Mouse (Mus musculus) kidney, adult 18-20 months (tissue): ENCODE data around the gene Rtp4.

Experiments used
- DNase-seq: peaks from one replicate; pipeline ENCODE4 v3.0.0; 2021

Rtp4 gene

GRCm38 (mm10) chr16:23520235-23520871 is at the start of gene Rtp4, which contains the start of gene Masp1:
Gene Rtp4 (plus strand): TSS chr16:23520291.
Gene Masp1 (minus strand): TSS chr16:23520815.
- no peak for DNase-seq

DNA sequence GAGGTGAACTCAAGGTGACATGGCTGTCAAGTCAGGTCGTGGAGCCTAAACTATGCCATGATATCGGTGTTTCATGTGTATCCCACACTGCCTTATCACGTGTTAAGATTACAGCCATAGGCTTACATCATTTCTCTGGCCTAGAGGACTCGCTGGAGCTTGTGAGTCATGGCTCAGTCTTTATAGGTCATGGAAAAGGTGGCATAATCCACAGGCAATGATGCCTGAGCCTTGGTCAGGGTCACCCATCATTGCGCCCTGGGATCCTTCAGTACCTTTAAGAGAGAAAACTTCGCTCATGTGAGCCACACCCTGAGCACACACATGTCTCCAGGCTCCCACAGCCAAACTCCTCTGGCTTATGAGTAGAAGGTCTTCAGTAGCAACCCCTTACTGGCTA is 48.5 kb upstream of the Rtp4 start:
- no peak for DNase-seq

DNA sequence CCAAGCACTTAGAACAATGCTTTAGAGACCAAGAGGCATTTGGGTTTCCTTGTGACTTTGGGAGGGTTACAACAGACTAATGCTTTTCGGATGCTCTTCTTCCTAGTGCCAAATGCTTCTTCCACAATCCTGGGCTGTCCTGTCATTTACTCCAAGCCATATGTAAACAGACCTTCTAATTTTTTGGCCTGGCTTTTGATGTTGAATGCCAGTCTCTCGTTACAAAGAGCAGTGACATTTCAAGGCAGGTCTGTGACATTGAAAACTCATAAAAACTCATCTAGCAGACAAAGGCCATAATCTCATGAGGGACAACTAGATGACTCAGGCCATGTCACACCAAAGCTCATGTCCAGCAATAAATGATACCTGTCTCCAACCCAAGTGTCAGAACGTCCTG is 48.0 kb upstream of the Rtp4 start:
- DNase-seq, result no peak

- no peak for DNase-seq
Measured at GRCm38 (mm10) chr16:23475651-23476050, 44.4 kb upstream of the Rtp4 start.

DNA sequence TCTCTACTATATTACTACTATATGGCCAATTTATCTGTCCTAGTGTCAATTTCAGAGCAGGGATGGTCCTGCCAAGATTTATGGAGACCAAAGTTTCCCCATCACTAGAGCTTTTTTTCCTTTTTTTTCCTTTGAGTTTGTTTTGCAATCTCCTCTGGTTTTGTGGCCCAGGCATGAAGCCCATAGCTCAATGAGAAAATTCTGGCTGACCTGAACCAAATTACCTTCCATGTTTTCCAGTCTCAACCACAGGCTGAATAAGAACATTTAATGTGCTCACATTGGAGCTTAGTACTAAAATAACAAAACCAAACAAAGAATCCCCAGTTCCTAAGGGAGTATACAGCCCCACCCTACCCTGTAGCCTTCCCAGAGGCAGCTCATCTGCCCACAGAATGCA is 43.5 kb upstream of the Rtp4 start:
- no peak for DNase-seq

DNA sequence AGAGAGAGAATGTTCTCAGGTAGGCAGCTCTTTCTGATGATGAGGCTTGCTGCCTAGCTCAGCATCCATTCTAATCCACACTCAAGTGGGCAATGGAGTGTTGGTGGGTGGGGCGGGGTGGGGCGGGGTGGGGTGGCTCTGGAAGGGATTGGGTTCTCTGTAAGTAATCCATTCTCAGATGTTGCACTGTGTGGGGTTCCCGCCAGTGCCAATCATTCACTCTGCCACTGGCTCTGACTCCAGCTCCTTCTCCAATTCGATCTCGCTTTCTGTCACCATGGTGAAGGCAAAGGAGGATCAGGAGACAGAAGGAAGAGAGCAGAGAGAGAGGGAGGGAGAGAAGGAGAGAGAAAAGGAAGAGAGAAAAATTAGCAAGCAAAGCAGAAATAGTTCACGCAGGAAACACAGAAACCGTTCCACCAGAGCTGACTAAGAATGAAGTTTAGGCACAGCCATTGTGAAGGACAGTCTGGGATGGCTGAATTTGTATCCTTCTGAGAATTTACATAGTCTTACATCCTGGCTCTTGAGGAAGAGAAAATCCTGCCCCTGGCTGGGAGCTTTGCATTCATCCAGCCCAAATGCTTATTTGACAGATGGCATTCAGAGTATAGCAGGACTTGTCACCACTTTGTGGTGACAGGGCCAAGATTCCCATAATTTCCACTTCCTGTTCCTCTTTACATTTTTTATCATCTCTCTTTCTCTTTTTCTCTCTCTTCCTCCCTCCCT is 40.1 kb upstream of the Rtp4 start:
- DNase-seq, result no peak

DNA sequence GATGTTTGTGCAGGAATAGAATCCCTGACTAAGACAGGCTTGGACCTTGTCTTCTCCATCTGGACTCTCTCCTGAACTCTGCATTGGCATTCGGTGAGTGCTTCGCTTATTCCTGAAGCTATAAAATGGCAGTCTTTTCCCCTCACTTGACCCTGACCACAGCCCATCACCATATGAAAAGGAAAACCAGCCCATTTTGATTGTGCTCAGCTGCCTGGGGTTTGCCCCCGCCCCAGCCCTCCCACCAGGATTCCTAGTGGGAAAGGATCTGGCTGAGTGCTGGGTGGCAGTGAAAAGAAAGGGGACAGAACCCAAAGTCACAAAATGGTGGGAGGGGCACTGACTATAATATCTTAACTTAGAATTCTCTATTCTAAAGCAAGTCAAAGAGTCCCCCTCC is 37.9 kb upstream of the Rtp4 start:
- no peak for DNase-seq

DNA sequence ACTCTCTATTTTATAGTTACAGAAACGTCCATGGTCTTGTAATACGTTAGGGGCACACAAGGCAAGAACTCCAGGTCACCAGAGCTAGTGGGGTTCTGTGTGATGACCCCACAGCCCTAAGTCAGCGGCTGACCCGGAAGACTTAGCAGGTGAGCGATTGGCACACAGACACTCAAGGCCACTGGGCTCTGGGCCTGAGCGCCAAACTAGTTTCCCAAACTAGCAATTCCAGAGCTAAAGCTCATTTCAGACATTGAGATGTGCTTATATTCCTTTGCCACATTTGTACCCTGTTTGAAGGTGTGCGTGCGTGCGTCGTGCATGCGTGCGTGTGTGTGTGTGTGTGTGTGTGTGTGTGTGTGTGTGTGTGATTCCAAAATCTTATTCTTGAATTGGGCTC is 37.2 kb upstream of the Rtp4 start:
- no peak for DNase-seq

- no peak for DNase-seq
Measured at GRCm38 (mm10) chr16:23483292-23483691, 36.8 kb upstream of the Rtp4 start.

DNA sequence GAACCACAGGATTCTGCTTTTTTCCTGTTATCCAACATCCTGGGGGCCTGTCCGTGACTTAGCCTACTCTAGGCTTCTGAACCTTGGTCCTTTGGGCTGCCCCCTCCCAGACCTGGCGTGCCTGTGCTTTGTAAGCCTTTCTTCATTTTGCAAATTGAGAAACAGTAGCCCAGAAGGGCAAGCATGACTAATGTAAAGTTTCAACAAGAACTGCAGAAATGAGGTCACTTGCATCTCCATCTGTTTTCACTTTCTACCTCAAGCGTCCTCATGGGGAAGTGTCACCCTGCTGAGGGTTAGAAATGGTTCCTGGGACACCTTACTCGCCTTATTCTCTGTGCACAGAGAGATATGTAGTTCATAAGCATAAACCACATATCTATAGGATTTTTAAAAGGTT is 27.3 kb upstream of the Rtp4 start:
- no peak for DNase-seq

DNA sequence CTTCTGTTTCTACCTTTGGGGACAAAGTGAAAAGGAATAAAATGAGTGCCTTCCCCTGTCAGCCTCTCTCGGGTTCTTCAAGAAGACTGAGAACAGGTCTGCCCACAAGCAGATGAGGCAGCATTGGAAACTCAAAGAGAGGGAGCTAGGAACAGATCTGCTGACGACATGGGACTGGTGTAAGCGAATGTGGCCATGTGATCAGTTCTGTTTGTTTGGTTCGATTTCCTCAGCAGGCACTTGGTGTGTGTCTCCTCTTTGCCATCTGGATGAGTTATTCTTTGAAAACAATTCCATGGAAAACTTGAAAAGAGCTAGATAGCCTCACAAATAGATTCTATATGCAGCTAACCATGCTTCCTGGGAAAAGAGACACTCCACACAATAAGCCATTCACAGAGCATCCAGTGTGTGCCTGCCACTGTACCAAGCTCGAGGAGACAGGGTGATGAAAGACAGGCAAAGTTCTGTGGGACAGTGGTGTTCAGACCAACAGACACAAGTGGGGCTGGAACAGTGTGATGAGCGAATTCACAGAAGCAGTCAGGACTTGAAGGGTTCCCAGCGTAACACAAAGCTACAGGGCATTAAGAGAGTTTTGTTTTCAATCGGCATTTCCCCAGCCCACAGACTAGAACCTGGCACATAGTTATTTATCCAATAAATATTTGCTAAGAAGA is 23.7 kb upstream of the Rtp4 start:
- no peak for DNase-seq

DNA sequence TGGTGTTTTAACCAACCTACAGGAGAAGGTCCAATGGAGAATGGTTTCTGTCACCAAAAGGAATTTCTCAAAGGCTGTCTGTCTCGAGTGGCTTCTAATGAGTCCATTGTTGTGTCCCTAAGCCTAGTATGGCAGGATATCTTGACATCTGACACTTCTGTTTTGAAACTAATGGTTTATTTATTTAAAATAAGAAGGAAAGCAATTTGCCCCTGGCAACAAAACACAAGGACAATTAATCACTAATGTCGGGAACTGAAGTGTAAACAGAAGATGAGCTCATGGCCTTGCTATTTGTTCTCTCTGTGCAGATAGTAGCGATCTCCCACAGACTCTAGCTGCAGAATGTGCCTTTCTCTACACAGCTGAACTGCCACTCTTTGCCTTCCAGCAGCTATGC is 22.7 kb upstream of the Rtp4 start:
- no peak for DNase-seq

- no peak for DNase-seq
Measured at GRCm38 (mm10) chr16:23497881-23498280, 22.2 kb upstream of the Rtp4 start.

DNA sequence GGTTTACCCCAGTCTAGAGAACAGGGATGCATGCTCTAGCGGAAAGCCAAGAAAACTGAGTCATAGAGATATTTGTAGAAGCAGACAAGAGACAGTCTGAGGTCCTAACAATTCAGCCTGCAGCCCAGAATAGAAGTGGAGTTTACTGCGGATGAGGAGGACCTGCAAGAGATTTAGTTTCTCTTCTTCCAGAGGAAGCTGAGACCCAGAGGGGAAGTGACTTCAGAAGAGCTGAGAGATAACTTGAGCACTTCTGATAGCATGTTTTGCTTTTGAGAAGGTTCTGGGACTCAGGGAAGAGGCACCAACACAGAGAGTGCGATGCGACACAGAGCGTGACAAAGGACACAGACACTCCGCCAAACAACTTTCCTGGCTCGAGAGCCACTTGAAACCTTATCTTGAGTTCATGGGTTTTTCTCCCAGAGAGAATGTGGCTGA is 21.4 kb upstream of the Rtp4 start:
- no peak for DNase-seq

DNA sequence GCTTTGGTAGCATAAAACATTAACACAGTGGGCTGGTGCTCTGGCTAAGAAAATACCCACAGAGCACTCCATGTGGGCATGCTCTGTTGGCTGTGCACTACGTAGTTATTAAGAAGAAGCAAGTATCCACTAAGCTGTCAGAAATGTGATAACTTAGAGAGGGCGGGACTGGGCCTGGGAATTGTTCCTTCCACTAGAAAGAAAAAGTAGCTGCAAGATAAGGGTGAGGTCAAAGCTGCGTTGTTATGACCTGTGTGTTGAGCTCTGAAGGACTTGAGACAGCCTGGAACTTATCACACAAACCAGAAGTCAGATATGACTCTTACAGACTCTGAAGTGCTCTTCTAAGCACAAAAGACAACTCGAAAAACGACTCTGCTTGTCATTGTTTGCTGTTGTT is 19.5 kb upstream of the Rtp4 start:
- no peak for DNase-seq

DNA sequence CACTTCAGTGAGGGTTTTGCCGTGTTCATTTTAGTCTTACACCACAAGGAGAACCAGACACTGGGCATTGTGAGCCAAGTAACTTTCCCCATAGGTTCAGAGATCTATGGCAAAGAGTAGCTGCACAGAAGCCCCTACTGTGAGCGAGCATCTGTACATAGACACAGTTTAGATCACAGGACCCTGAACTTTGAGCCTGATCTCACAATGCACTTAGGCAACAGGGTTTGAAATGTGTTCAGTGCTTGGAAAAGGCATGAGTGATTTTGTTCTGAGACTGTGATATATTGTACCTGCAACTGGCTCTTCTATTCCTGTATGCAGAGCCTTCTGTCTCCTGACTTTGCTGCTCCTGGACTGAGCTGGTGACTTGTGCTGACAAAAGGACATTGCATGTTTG is 18.8 kb upstream of the Rtp4 start:
- DNase-seq, result no peak

GRCm38 (mm10) chr16:23502478-23502877 is 17.6 kb upstream of the Rtp4 start:
- DNase-seq, result no peak

- DNase-seq, result no peak
Measured at GRCm38 (mm10) chr16:23503351-23503750, 16.7 kb upstream of the Rtp4 start.

DNA sequence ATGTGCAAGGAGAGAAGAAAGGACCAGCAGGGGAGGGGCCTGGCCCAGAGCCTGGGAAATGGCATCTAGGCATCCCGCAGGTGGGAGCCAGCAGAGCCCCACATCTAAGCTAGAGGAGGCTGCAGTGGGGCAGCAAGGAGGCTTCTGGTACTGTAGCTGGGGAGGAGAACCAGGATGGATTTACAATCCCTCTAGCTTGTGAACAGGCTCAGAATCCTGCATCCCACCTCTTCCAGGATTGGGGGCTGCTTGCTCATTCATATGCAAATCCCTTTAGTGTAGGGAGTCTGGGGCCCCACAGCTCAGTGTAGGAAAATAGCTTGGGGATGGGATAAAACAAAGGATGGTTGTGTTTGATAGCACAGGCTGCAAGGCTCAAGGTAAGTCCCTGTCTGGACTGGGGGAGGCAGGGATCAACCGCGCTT is 15.8 kb upstream of the Rtp4 start:
- no peak for DNase-seq

DNA sequence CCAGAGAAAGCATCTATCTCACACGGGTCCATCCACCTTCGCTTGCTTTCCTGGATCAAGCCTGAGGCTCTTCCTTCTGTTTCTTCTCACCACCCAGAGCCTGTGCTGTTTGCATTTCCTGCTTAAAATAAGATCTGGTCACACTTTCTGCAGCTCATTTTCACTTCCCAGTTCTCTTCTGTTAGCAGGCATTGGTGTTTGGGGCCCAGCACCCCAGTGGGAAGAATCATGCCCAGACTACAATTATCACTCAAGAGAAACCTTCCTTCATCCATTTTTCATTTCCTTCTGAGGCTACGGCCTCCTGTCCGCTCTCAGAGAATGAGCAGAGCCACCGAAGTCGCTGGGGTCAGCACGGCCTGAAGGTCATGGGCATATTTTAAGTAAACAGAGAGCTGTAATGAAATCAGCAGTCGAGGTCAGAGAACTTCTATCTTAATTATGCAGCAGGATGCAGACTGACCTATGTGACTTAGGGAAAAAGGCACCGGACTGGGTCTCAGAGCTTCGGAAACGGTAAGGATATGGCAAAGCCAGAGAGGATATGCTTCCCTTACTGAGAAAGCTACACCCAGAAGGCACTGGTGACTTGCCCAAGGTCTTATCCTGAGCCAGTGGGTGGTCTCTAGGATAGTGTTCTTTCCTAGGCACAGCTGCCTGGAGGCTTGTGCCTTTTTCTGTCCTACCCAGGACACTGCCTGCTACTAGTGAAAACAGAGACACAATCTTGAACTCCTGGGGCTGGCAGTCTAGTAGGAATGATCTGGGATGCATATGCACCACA is 14.0 kb upstream of the Rtp4 start:
- DNase-seq, result no peak

DNA sequence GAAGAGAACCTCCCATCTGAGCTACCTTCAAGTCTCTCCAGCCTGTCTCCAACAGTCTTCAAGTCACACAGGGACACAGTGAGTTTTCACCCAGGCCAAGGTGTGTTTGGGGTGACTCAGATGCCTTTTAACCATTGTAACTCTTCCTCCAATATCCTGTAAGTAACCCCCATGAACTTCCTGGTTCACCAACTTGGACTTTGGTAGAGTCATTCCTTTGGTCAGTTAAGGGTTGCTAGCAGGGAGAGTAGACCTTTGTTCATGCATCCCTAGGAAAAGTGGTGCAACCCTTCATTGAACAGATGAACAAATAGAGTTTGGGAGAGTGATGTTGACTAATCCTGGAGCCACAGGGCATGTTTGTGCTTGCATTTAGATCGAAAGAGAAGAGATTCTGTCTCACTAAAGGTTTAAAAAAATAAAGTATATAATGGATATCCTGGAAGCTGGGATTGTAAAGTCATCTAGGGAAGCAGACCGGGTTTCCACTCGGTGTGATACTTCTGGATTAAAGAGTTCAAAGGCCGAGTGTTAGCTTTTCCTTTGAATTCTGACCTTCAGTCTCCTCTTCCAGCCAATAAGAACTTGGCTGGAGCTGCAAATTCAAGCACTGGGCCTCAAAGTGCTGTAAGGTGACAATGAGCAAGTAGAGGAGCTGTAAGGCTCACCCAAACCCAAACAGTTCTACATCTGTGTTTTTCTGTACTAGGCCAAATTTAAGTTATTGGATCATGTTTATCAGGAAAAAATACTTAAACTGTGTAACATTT is 8.7 kb upstream of the Rtp4 start:
- DNase-seq, result no peak

GRCm38 (mm10) chr16:23513401-23513800 is 6.7 kb upstream of the Rtp4 start:
- no peak for DNase-seq

- DNase-seq, result peak; percentile 67
Measured at GRCm38 (mm10) chr16:23515766-23516165, 4.3 kb upstream of the Rtp4 start.
